22 mouse cellular contexts compared by ENCODE assay signal in genomic region chr17:85242109-85242508, GRCm38 (mm10).
DNase-seq lines count a peak whose midpoint lies in the region; ATAC-seq lines count a peak whose summit lies in the region.
"Had no signal": no experiment of that assay in that cellular context is flagged by ENCODE, and none has a peak within 500 bp of the region (broad histone marks: within the 10 kb centered on the region; RNA-seq: fewer than 3 reads in every experiment).

No protein-coding gene starts in this region.

- no peak overlapping the region for H3K4me3 ChIP-seq in forebrain, embryonic 15.5 days
- H3K4me3 ChIP-seq: forebrain, embryonic 13.5 days; gastrocnemius, adult 2 months; heart, embryonic 15.5 days; midbrain, embryonic 10.5 days had no signal

- no peaks in the 10 kb centered on the region for H3K36me3 ChIP-seq in forebrain, embryonic 15.5 days
- H3K36me3 ChIP-seq: heart, embryonic 15.5 days; midbrain, embryonic 10.5 days had no signal

- no peaks in the 10 kb centered on the region for H3K9me3 ChIP-seq in forebrain, embryonic 15.5 days
- H3K9me3 ChIP-seq: forebrain, embryonic 13.5 days; heart, embryonic 15.5 days; midbrain, embryonic 10.5 days had no signal

- no peak overlapping the region for H3K27ac ChIP-seq in forebrain, embryonic 15.5 days (replicated peaks)
- H3K27ac ChIP-seq: forebrain, embryonic 13.5 days; gastrocnemius, adult 2 months; heart, embryonic 15.5 days; hindbrain, embryonic 14.5 days; midbrain, embryonic 10.5 days had no signal

- H3K27me3 ChIP-seq in forebrain, embryonic 15.5 days = no peaks in the 10 kb centered on the region
- H3K27me3 ChIP-seq: forebrain, embryonic 13.5 days; heart, embryonic 15.5 days had no signal

- no peak overlapping the region for H3K9ac ChIP-seq in forebrain, embryonic 15.5 days (replicated peaks)
- H3K9ac ChIP-seq: forebrain, embryonic 13.5 days; heart, embryonic 15.5 days; hindbrain, embryonic 14.5 days had no signal

- WGBS in forebrain, embryonic 15.5 days = 93% methylated on average over 7 of the region's 7 CpGs

- H3K4me1 ChIP-seq in forebrain, embryonic 15.5 days = no peaks in the 10 kb centered on the region
- H3K4me1 ChIP-seq: forebrain, embryonic 13.5 days; heart, embryonic 15.5 days; midbrain, embryonic 10.5 days had no signal

- no peak overlapping the region for H3K4me2 ChIP-seq in forebrain, embryonic 15.5 days (replicated peaks)
- H3K4me2 ChIP-seq: forebrain, embryonic 13.5 days; heart, embryonic 15.5 days; hindbrain, embryonic 14.5 days had no signal

- peak; percentile 89 for ATAC-seq in frontal cortex, adult (ENCODE audit: low TSS enrichment)
- no peak for ATAC-seq in forebrain, embryonic 15.5 days (replicated peaks)
- ATAC-seq: forebrain, embryonic 13.5 days; inflammation-experienced regulatory T-cells, adult 6 months had no signal

- no peak for DNase-seq in frontal cortex, postnatal 10 days (ENCODE audit: low spot score in 2 of 2)
- DNase-seq in layer of hippocampus, adult 8-10 months (ENCODE audit: low spot score in 2 of 2) = peak; percentile 10
- DNase-seq in layer of hippocampus, postnatal 10 days (ENCODE audit: low spot score in 2 of 2) = no peak
- peak; percentile 36 to 39 for DNase-seq in right cerebral cortex, adult 2 months (ENCODE audit: low spot score in 2 of 2)
- DNase-seq in right cerebral cortex, postnatal 14 days = no peak
- DNase-seq in adrenal gland, postnatal 4 days (ENCODE audit: low spot score in 2 of 2) = no peak
- DNase-seq: adrenal gland, postnatal 14 days; cerebellum, adult 9-10 months; gastrocnemius, adult 2 months; heart, postnatal 4 days; kidney, adult 18-20 months; kidney, postnatal 4 days; lung, postnatal 4 days; thymus, adult 2 months; thymus, postnatal 4 days had no signal

Comparison
In these comparisons a context has a peak if more than half of its experiments do, and no peak if none do; other contexts are left out.
1. DNase-seq: peak in layer of hippocampus, adult 8-10 months (2 of 2) and right cerebral cortex, adult 2 months (2 of 2); none in frontal cortex, postnatal 10 days (0 of 2), layer of hippocampus, postnatal 10 days (0 of 2), right cerebral cortex, postnatal 14 days (single experiment) and adrenal gland, postnatal 4 days (0 of 2).